Mouse (Mus musculus) kidney, adult 2 months (tissue): ENCODE results near the gene Nae1. TPM values are rescaled to one million over a fixed set of nuclear protein-coding genes. Genes with fewer than 3 reads are reported as not detected.
A peak's percentile ranks its signal among the peaks of the same experiment; 100 is the strongest.

Experiments
- DNase-seq: peaks from one replicate; pipeline ENCODE4 v3.0.0; 2021
- H3K27ac ChIP-seq: fragments of 200-500 bp; 2 replicates; pipeline ENCODE4 v1.5.1; 2012; ENCODE audit warnings: low read depth, low read length, control low read depth, inconsistent platforms; ENCODE audit not compliant: insufficient read depth
- H3K27me3 ChIP-seq: fragments of 200-500 bp; replicated peaks from 2 replicates; pipeline ENCODE4 v1.6.1; 2012; ENCODE audit warnings: mild to moderate bottlenecking, moderate library complexity, low read length, inconsistent platforms; ENCODE audit not compliant: control insufficient read depth, insufficient read depth
- H3K36me3 ChIP-seq: fragments of 200-500 bp; 2 replicates; pipeline ENCODE4 v1.6.1; 2012; ENCODE audit warnings: mild to moderate bottlenecking, moderate library complexity, low read length, inconsistent platforms; ENCODE audit not compliant: control insufficient read depth, insufficient read depth
- H3K4me1 ChIP-seq: fragments of 200-500 bp; 2 replicates; pipeline ENCODE4 v1.6.1; 2011; ENCODE audit warnings: low read length; ENCODE audit not compliant: control insufficient read depth, insufficient read depth
- H3K4me3 ChIP-seq: fragments of 200-500 bp; 2 replicates; pipeline ENCODE4 v1.5.1; 2011; ENCODE audit warnings: mild to moderate bottlenecking, low read depth, low read length, control low read depth; ENCODE audit not compliant: insufficient read depth
- CTCF ChIP-seq: fragments of 200-500 bp; conservative IDR thresholded peaks from 2 replicates; pipeline ENCODE4 v1.5.1; 2011; ENCODE audit warnings: low read depth, mild to moderate bottlenecking, control low read depth, low read length, moderate library complexity, mixed read lengths; ENCODE audit not compliant: insufficient read depth, insufficient read length
- POLR2A ChIP-seq: fragments of 200-500 bp; IDR thresholded peaks from one replicate; pipeline ENCODE4 v1.6.1; 2011; ENCODE audit warnings: low read depth, low read length, control low read depth
- WGBS: fragments of 180-500 bp; shearing (Covaris S2); methylation state at CpG from one replicate; pipeline ENCODE4 v1.1.7; 2018; 5-methylcytosine and 5-hydroxymethylcytosine counted together
- polyA plus RNA-seq: library from polyadenylated mRNA; depleted of rRNA; stranded (reverse); fragments of >200 nt; gene quantifications from 2 replicates; pipeline ENCODE4 v1.2.3, GENCODE M21; 2012

The Nae1 gene
- polyA plus RNA-seq, 1 experiment = 12.7 TPM

DNA sequence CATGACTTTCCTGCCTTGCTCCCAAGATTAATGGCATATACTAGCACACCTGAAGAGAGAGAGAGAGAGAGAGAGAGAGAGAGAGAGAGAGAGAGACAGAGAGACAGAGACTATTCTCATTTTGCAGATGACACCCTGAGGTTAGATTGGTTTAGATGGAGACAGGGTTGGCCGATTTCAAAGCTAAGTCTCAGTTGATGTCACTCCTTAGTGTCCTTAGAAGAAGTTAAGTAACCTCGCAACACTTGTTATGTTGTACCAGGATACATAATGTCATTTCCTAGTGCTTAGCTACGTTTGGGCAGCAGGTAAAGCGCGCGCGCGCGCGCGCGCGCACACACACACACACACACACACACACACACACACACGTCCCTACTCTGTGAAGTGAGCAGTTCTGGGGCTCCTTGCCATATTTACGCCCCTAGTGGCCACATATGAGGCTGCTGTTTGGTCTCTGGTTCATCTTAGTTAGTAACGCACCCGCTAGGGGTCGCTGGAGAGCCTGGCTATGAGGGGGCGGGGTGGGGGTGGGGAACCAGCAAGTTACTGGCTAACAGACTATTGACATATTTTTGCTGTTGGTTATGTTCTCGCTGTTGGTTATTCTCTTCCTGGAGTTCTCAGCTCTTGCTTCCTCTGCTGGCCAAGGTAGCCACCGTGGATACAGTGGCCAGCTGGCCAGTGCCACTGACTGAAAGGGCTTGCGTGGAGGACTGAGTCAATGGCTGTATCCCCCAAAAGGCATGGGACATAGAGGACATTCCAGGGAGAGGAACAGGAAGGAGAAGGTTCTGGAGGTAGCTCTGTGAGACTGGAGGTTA, 30.4 kb upstream of the Nae1 start:
- 11% methylated on average over 22 of the region's 22 CpGs for WGBS
- no peak overlapping the region for H3K4me3 ChIP-seq
- peak; percentile 93 for DNase-seq

DNA sequence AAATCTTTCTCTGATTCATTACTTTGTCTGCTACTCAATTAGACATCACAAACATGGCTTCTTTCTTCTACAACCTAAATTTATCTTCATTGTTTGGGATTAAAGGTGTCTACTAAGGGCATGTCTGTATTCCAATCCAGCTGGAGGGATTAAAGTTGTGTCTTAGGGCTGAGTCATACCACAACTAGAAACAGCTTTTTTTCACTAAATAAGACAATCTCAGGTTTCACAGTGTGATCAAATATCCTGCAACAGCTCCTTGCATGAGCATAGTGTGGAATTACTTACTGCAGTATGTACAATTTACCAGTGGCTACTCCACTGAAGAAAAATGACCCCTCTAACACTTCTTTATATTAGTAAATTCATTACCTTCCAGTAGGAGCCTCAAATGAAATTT, 26.3 kb upstream of the Nae1 start:
- Histone ChIP-seq H3K27ac (no peak overlapping the region), H3K4me3 (no peak overlapping the region), H3K36me3 (no peaks in the 10 kb centered on the region), H3K27me3 (no peaks in the 10 kb centered on the region), H3K4me1 (no peaks in the 10 kb centered on the region)
- no peak for DNase-seq
- TF ChIP-seq POLR2A (no peak), CTCF (no peak)

More for the DNA sequence above, 30.4 kb upstream of the Nae1 start:
- H3K27ac ChIP-seq = no peak overlapping the region
- TF ChIP-seq CTCF (peak; percentile 92), POLR2A (no peak)
- no peaks in the 10 kb centered on the region for H3K36me3 ChIP-seq
- H3K27me3 ChIP-seq = no peaks in the 10 kb centered on the region
- no peaks in the 10 kb centered on the region for H3K4me1 ChIP-seq

DNA sequence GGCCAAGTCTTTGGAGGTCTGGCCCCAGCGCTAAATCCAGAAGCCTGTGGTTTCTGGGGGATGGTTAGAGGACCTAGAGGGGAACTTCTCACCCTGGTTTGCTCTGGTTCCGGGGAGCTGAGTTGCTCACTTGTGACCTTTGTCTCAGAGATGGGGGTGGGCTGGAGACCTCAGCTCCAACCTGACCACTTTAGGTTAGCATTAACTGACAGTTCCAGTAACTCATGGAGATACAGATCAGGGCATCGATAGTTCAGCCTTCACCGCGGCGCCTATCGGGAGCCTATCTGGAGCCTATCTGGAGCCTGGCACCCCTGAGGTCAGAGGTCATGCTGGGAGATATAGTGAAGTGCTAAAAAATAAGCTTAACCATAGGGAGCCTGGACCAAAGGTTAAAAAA, 22.8 kb upstream of the Nae1 start:
- H3K4me1 ChIP-seq = no peaks in the 10 kb centered on the region

DNA sequence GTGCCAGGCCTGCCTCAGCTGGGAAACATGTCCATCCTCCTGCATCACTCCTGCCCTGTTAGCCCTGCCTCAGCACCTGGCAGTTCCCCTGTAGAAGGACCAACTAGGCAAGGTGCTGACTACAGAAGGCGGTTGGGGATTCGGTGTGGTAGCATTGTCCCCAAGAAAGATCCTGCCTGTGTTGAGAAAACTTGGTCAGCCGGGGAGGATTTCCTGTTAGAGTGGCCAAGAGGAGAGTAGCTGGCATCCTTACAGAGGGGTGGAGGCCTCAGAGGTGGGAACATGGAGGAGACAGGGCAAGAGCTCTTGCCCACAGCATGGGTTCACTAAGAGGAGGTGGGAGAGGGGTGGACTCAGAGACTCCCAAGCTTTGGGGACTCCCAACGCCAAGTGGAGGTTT, 20.8 kb upstream of the Nae1 start:
- Histone ChIP-seq H3K4me3 (no peak overlapping the region), H3K36me3 (no peaks in the 10 kb centered on the region), H3K27me3 (no peaks in the 10 kb centered on the region), H3K27ac (no peak overlapping the region), H3K4me1 (no peaks in the 10 kb centered on the region)
- WGBS = 77% methylated on average over 4 of the region's 4 CpGs
- DNase-seq = peak; percentile 29
- no peak for TF ChIP-seq POLR2A
- TF ChIP-seq CTCF = no peak

More for the DNA sequence above, 22.8 kb upstream of the Nae1 start:
- Histone ChIP-seq H3K36me3 (no peaks in the 10 kb centered on the region), H3K27ac (no peak overlapping the region), H3K4me3 (no peak overlapping the region), H3K27me3 (no peaks in the 10 kb centered on the region)
- no peak for DNase-seq
- TF ChIP-seq POLR2A (no peak), CTCF (no peak)
- 71% methylated on average over 7 of the region's 7 CpGs for WGBS

DNA sequence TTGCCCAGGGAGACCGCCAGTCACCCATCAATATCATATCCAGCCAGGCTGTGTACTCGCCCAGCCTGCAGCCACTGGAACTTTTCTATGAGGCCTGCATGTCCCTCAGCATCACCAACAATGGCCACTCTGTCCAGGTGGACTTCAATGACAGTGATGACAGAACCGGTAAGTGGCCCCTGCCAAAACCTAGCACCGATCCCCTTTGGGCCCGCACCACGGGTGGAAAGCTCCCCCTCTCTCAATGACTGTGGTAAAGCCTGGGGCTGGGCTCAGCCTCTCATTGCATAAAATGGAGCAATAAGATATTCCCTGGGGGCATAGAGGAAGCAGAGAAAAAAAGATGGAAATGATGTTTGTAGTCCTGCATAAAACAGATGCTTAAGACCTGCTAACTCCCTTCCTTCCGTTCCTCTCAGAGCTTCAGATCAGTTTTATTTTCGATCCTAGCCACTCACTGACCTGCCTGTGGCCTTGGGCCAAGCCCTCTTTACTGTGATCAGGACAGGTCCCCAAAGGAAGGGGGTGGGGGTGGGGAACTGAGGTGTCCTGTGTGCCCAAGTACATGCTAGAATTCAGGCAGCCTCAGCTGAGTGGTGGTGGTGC, 9.1 kb upstream of the Nae1 start:
- TF ChIP-seq POLR2A (no peak), CTCF (no peak)
- Histone ChIP-seq H3K4me1 (no peaks in the 10 kb centered on the region), H3K36me3 (no peaks in the 10 kb centered on the region), H3K27me3 (no peaks in the 10 kb centered on the region), H3K27ac (no peak overlapping the region), H3K4me3 (no peak overlapping the region)
- WGBS = 89% methylated on average over 8 of the region's 8 CpGs
- DNase-seq = peak; percentile 60

DNA sequence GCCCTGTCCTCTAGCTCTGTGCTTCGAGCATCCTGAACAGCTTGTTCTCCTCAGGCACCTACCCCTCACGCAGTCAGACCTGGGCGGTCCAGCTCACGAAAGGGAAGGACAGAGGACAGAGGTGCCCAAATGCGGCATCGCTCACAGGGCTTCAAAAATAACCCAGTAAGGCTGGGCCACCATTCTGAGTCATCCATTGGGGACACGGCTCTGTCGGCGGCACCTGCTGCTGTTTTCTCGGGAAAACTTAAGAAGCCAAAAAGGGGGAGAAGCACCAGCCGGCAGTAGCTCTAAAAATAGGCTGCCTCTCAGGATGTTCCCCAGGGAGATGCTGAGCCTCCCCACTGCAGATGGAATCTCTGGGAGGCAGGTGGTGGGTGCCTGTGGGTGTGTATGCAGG, 7.7 kb upstream of the Nae1 start:
- Histone ChIP-seq H3K4me3 (peak overlapping the region; percentile 9), H3K27me3 (no peaks in the 10 kb centered on the region), H3K27ac (0 out of 2 replicates have a peak overlapping the region, but pooled peaks have one; percentile 13), H3K36me3 (no peaks in the 10 kb centered on the region), H3K4me1 (no peaks in the 10 kb centered on the region)
- WGBS = 33% methylated on average over 11 of the region's 11 CpGs
- TF ChIP-seq POLR2A = no peak
- no peak for TF ChIP-seq CTCF
- no peak for DNase-seq

DNA sequence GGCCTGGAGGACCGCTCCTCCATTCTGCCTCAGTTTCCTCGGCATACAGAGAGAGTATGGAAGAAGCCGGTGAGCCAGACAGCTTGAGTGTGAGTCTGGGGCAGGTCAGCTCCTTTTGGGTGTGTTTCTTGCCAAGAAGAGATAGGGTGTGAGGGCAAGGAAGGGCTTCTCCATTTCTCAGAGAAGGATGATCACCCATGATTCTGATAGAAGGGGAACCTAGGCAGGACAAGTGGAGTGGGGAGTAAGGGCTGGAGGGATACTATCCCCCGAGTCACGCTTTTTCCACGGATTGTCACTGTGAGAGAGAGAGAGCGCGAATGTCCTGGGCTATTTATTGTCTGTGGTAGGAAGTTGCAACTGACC, 7.1 kb upstream of the Nae1 start:
- H3K4me3 ChIP-seq = peak overlapping the region; percentile 57
- WGBS = 13% methylated on average over 8 of the region's 8 CpGs
- H3K36me3 ChIP-seq = no peaks in the 10 kb centered on the region
- H3K27me3 ChIP-seq = no peaks in the 10 kb centered on the region
- DNase-seq = no peak
- no peak for TF ChIP-seq CTCF
- TF ChIP-seq POLR2A = no peak
- H3K4me1 ChIP-seq = no peaks in the 10 kb centered on the region
- no peak overlapping the region for H3K27ac ChIP-seq
